Mouse (Mus musculus): ENCODE data around the gene Ccdc63. TPM values are rescaled to one million over a fixed set of nuclear protein-coding genes. Genes with fewer than 3 reads are reported as not detected.
A peak's percentile ranks its signal among the peaks of the same experiment; 100 is the strongest.

The Ccdc63 gene
- total RNA-seq, 2 experiments from 2014 or later = 0.68 to 1.0 TPM

DNA sequence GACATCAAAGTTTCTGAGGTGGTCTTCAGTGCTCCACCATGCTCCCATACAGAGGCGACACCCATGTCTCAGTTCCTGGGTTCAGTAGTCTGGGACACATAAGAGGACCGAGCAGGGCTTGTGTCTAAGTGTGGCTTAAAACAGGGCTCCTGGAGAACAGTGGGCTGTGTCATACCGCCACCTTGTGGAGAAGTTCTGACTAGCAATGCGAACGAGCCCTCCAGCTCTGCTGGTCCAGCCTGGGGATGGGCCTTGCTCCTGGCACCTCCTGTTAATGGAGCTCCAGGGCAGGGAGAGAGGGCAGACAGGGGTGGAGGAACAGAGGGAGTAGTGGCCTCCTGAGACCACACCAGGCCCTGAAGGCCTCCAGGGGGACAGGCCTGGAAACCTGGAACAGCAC, 51.7 kb downstream of the Ccdc63 start:
- peak; percentile 77 to 93 for DNase-seq (ENCODE audit: low spot score in 2 of 2)

GRCm38 (mm10) chr5:122086121-122086520, 54.5 kb downstream of the Ccdc63 start:
- no peak for DNase-seq (ENCODE audit: low spot score in 2 of 2)

DNA sequence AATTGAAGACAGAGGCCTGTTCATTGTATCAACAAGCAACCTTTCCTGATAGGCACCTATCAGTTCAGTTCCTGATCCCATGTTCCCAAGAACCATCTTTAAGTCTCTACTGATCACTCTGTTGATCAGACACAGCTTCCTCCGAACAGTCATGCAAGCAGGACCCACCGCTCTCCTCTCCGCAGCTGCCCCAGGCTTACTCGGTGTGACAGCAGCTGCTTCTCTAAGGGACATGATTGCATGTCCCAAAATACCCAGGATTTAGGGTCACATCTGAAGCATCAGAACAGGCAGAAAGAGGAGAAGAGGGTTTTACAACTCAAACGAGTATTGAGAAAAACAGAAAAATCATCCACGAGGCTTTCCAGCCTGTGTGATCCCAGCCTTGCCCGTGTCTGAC, 55.3 kb downstream of the Ccdc63 start:
- no peak for DNase-seq (ENCODE audit: low spot score in 2 of 2)

DNA sequence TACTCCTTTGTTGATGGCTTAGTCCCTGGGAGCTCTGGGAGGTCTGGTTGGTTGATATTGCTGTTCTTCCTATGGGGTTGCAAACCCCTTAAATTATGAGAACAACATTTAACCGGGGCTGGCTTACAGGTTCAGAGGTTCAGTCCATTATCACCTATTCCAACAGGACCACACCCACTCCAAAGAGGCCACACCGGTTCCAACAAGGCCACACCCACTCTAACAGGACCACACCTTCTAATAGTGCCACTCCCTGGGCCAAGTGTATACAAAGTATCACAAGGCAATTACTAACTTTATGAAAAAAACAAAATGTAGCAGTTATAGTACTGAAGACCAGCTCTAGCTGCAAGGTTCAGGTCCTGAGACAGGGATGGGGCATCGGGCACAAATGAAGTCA, 56.2 kb downstream of the Ccdc63 start:
- no peak for DNase-seq (ENCODE audit: low spot score in 2 of 2)

GRCm38 (mm10) chr5:122083282-122083681, 57.3 kb downstream of the Ccdc63 start:
- no peak for DNase-seq (ENCODE audit: low spot score in 2 of 2)

GRCm38 (mm10) chr5:122081471-122081870, 59.2 kb downstream of the Ccdc63 start:
- no peak for DNase-seq (ENCODE audit: low spot score in 2 of 2)

DNA sequence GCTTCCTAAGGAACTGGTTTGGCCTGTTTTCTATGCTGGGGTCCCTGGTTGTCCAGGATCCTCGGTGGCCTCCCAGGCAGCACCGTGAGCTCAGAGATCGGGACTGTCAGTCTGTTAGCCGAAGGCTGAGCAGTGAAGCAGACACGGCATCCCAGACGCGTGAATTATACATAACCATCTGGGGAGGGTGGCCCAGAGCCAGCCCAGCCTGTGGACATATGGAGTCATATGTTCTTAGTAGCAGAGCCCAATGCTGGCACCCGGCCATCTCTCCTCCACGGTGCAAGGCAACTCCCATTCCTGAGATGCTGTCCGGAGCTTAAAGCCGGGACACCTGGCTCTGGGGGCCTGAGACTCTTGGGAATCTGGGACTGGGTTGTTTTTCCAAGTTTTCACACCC, 59.7 kb downstream of the Ccdc63 start:
- DNase-seq (ENCODE audit: low spot score in 2 of 2) = peak; percentile 71 to 90

GRCm38 (mm10) chr5:122079796-122080195, 60.8 kb downstream of the Ccdc63 start:
- no peak for DNase-seq (ENCODE audit: low spot score in 2 of 2)

- DNase-seq (ENCODE audit: low spot score in 2 of 2) = no peak
Observed at GRCm38 (mm10) chr5:122077244-122077643, 63.4 kb downstream of the Ccdc63 start.

- no peak for DNase-seq (ENCODE audit: low spot score in 2 of 2)
Observed at GRCm38 (mm10) chr5:122075736-122076135, 64.9 kb downstream of the Ccdc63 start.

DNA sequence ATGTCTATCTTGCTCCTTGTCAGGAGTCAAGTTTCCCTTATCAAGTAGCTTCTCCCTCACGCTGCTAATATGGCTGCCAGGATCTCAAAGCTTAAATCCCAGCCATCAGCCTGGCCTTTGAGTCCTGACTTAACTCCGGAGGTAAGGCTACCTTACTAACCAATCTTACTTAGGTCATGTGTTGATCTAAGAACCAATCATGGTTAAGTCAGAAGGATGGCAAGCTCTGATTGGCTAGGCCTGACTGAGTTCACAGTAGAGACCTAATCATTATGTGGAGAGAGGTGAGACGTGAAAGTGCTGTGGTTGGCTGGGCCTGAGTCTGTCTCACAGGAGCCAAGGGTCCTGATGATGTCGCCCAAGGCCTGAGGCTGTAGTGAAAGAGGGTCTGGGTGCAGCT, 68.6 kb downstream of the Ccdc63 start:
- no peak for DNase-seq (ENCODE audit: low spot score in 2 of 2)

GRCm38 (mm10) chr5:122070963-122071800, 69.4 kb downstream of the Ccdc63 start:
- DNase-seq (ENCODE audit: low spot score in 2 of 2) = no peak

DNA sequence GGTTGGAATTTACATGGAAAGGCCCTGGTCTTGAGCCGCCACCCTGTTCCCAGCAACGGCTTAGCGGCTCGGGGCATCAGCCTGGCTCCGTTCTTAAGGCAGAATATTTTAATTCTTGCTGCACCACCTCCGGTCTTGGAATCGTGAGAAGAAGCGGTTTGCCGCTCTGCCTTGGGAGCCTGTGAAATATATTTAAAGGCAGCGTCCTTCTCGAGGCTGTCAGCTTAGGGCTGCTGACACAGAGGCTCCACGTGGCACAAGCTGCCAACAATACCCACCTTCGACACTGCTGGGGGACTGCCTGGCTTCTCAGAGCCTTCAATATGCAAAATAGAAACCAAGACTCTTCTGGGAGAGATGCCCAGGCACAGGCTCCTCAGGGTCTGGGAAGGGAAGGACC, 72.1 kb downstream of the Ccdc63 start:
- no peak for DNase-seq (ENCODE audit: low spot score in 2 of 2)

GRCm38 (mm10) chr5:122063204-122063933, 77.3 kb downstream of the Ccdc63 start:
- DNase-seq (ENCODE audit: low spot score in 2 of 2) = peak; percentile 70 to 84

DNA sequence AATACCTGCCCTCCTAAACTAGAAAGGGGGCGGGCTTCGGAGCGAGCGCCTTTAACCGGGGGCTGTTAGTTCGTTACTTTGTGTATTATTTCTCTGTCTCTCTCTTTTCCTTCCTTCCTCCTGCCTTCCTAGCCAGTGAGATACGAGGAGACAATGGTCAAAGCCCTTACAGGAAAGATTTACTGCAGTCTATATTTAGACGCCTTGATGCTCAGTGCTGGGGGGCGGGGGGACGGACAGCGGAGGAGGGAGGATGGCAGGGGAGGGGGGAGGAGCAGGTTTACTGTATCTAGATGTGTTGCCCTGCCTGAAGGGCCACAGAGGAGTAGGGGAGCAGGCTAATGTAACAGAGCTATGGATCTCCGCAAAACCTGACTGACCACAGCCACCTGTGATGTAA, 78.1 kb downstream of the Ccdc63 start:
- no peak for DNase-seq (ENCODE audit: low spot score in 2 of 2)

- no peak for DNase-seq (ENCODE audit: low spot score in 2 of 2)
Observed at GRCm38 (mm10) chr5:122060767-122061333, 79.8 kb downstream of the Ccdc63 start.

DNA sequence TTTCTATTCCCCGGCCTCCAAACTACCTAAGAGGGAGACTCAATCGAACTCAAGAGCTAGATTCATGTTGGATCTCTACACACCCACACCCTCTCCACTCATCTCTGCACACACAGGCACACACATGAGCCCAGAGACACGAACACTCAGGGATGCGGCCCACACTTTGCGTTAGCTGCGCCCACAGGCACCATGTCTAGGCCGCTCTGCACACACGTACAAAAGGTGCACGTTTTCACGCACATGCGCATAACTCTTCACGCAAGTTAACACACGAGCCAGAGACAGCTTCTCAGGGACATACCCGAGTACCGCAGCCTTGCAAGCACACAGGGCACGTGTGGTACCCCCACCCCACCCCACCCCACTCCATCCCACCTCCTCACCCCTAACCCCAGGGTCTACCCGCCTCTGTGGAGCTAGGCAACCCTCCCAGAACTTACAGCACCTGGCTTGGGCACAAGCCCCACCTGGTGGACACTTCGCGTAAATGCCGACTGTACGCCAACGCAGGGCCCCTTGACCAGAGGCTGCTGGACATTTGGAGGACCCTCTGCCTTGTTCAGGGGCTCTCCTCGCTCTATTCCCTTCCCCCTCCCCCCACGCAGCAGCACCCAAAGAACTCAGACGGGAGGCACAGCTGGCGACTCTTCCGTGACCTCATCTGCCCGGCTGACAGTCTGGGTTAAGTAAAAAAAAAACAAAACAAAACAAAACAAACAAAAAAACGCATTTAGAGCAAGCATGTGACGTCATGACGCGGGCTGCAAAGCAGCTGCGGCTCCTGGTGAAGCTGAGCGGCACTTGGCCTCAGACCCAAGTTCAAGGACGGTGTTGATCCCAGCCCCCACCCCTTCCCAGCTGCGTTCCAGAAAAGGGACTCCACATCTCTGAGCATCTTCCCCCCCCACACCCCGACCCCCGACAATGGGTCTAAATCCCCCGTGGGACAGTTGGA, 81.3 kb downstream of the Ccdc63 start:
- DNase-seq (ENCODE audit: low spot score in 2 of 2) = peak in 1 of 2 experiments; percentile 44
